Mouse (Mus musculus) ES-E14 (cell line): Measurements from ENCODE around the gene Mrln. TPM values are rescaled to one million over a fixed set of nuclear protein-coding genes. Genes with fewer than 3 reads are reported as not detected.
A peak's percentile ranks its signal among the peaks of the same experiment; 100 is the strongest.

Experiments
- DNase-seq: peaks from one replicate; pipeline ENCODE4 v3.0.0-alpha.2; 2013; ENCODE audit warnings: low read depth, low spot score
- H3K27ac ChIP-seq: 2 replicates; pipeline ENCODE4 v1.5.1; 2012; ENCODE audit warnings: low read depth, mild to moderate bottlenecking, low read length, moderate library complexity, mixed read lengths; ENCODE audit not compliant: poor library complexity, insufficient read depth, severe bottlenecking
- H3K36me3 ChIP-seq: 2 replicates; pipeline ENCODE4 v1.6.1; 2012; ENCODE audit warnings: mild to moderate bottlenecking, low read length, moderate library complexity, mixed read lengths; ENCODE audit not compliant: control insufficient read depth, poor library complexity, insufficient read depth, severe bottlenecking
- H3K4me1 ChIP-seq, 2 experiments: fragments of 150-350 bp in 1 of 2; sonication (generic) in 1 of 2; 2 replicates each; pipeline ENCODE4 v1.6.1; 2012; ENCODE audit warnings: low read length in 2 of 2, mild to moderate bottlenecking in 1 of 2, mixed read lengths in 1 of 2; ENCODE audit not compliant: control insufficient read depth in 2 of 2, insufficient read depth in 2 of 2, poor library complexity in 1 of 2
- H3K4me3 ChIP-seq, 2 experiments: fragments of 150-350 bp in 1 of 2; sonication (generic) in 1 of 2; 2 replicates each; pipeline ENCODE4 v1.5.1; 2012; ENCODE audit warnings: low read length in 2 of 2, low read depth in 1 of 2, mild to moderate bottlenecking in 1 of 2, mixed read lengths in 1 of 2; ENCODE audit not compliant: insufficient read depth in 1 of 2, poor library complexity in 1 of 2, severe bottlenecking in 1 of 2
- H3K9ac ChIP-seq: 2 replicates; pipeline ENCODE4 v1.6.1; 2012; ENCODE audit warnings: low read depth, mild to moderate bottlenecking, low read length, mixed read lengths; ENCODE audit not compliant: poor library complexity, insufficient read depth, severe bottlenecking
- H3K9me3 ChIP-seq: fragments of 150-350 bp; sonication (generic); 2 replicates; pipeline ENCODE4 v1.6.1; 2012; ENCODE audit warnings: low read depth, mild to moderate bottlenecking, low read length; ENCODE audit not compliant: control insufficient read depth, insufficient read depth
- CHD2 ChIP-seq: IDR thresholded peaks from 2 replicates; pipeline ENCODE4 v1.6.1; 2014; ENCODE audit warnings: mild to moderate bottlenecking, low read depth, low read length, inconsistent platforms
- HCFC1 ChIP-seq: IDR thresholded peaks from 2 replicates; pipeline ENCODE4 v1.6.1; 2012; ENCODE audit warnings: low read length, inconsistent platforms, borderline replicate concordance; ENCODE audit not compliant: insufficient read depth
- MAFK ChIP-seq: IDR thresholded peaks from 2 replicates; pipeline ENCODE4 v1.6.1; 2014; ENCODE audit warnings: mild to moderate bottlenecking, low read depth, low read length, inconsistent platforms; ENCODE audit not compliant: insufficient read depth
- ZC3H11A ChIP-seq: IDR thresholded peaks from 2 replicates; pipeline ENCODE4 v1.6.1; 2012; ENCODE audit warnings: low read depth, mild to moderate bottlenecking, inconsistent platforms, low read length, borderline replicate concordance
- ZNF384 ChIP-seq: IDR thresholded peaks from 2 replicates; pipeline ENCODE4 v1.6.1; 2012; ENCODE audit warnings: low read depth, low read length, inconsistent platforms
- in situ Hi-C, 2 experiments: fragments of 600-800 bp; cut with MboI; formaldehyde crosslinking; loops; one replicate each; pipeline ENCODE4 v1.15.1; 2025; ENCODE audit warnings: low sequenced_read_pairs in 2 of 2, inconsistent platforms in 1 of 2; ENCODE audit not compliant: unreplicated experiment in 2 of 2
- total RNA-seq: library from RNA; depleted of rRNA; stranded (reverse); fragments of 300-350 nt; gene quantifications from 2 replicates; pipeline ENCODE4 v1.2.3, GENCODE M21; 2012

The Mrln gene
- total RNA-seq, 1 experiment = not detected

DNA sequence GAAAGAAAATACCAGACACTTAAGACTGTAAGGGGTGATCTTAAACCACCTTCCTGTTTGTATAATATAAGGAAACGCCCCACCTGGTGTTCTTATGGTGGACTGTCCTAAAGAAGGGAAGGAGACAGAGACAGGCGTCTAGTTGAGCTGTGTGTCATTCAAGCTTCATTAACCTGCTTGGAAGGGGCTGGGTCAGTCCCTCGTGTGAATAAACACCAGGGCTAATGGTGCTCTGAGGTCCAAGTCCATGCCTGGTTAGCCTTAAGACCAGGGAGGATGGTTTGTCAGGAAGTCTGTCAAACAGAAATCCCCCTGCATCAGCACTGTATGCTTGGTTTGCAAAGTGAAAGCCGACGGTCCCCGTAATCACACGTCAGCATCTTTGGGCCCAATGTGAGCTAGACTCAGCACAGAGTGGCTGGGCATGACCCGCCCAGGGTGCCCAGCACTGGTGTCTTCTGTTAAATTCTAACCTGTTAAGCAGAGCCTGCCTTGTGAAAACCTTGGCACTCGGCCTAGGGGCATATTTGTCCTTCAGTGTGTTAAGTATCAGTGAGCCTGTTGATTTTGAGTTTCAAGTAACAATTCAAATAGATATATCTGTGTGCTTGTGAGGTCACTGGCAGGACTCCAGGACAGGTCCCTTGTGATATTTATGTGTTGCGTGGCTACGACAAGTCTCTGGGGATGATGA lies 23.0 kb upstream of the Mrln start:
- in situ Hi-C loops = no loop called here
- no peak overlapping the region for H3K4me3 ChIP-seq
- peaks cover 13% of the 10 kb centered on the region; the same call in 1 of the 2 replicates for H3K36me3 ChIP-seq

DNA sequence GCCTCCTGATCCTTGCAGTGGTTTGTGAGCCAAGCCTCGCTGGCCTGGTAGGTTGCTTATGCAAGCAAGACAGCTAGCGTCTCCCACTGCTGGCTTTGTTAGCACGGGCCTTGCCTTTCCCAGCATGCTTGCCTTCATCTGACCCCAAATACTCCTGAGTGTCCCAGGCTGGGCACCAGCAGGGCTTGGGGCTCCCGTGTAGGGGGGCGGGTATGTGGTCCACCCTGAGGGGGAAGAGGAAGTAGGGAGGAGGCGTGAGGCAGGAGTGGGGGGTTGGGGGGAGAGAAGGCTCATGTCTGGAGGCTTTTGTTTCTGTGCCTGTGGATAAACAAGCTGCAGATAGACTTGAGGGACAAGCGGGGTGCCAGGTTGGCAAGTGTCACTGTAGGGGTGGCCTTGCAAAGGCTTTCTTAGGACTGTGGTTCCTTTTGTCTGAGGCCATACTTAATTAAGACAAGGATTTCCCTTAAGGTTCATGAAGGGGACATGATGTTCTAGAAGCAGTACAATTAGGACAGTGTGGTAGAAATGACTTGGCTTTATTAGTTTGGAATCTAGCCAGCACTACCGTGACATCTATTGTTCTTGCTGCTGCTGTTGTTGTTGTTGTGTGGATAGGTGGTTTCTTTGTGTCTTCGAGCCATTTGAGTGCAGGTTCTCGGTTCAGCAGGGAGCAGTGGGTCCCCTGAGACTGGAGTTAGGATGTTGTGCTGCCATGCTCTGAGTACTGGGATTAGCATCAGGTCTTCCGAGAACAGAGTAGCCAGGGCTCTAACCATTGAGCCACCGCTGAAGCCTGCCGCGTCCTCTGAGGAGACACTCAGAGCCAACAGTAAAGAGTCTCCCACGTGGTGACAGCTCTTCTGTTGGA lies 21.0 kb upstream of the Mrln start:
- Histone ChIP-seq H3K27ac (no peak overlapping the region), H3K4me3 (no peak overlapping the region), H3K9ac (no peak overlapping the region), H3K9me3 (no peaks in the 10 kb centered on the region), H3K36me3 (peaks cover 23% of the 10 kb centered on the region), H3K4me1 (0 out of 4 replicates have a peak, but pooled peaks cover 0 to 2% of the 10 kb centered on the region in 2 experiments)
- in situ Hi-C loops = no loop called here
- DNase-seq = no peak
- TF ChIP-seq CHD2 = no peak
- TF ChIP-seq ZNF384 = no peak
- TF ChIP-seq HCFC1 = no peak
- no peak for TF ChIP-seq MAFK
- TF ChIP-seq ZC3H11A = no peak

More for the DNA sequence above, 23.0 kb upstream of the Mrln start:
- Histone ChIP-seq H3K9me3 (no peaks in the 10 kb centered on the region), H3K4me1 (no peaks in the 10 kb centered on the region), H3K27ac (no peak overlapping the region), H3K9ac (no peak overlapping the region)
- no peak for DNase-seq
- TF ChIP-seq MAFK (no peak), ZC3H11A (no peak), HCFC1 (no peak), CHD2 (no peak), ZNF384 (no peak)

DNA sequence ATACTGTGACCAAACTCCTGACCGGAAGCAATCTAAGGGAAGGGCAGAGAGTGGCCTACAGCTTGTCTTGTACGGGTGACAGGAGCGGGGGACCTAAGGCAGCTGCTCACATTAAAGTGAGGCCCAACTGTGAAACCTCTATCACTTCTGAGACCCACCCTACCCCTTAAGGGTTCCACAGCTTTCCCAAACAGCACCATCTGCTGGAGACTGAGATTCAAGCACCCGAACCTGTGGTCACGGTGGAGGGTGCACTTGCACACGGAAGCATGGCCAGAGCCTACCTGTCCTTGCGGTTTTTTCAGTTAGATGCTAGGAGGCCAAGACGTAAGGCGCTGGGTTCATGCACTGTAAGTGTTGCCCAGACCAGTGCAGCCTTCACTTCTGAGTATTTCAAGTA lies 18.3 kb upstream of the Mrln start:
- H3K27ac ChIP-seq = no peak overlapping the region
- TF ChIP-seq HCFC1 (no peak), MAFK (no peak), ZNF384 (no peak), ZC3H11A (no peak), CHD2 (no peak)
- in situ Hi-C loops = no loop called here
- no peak overlapping the region for H3K9ac ChIP-seq
- H3K4me3 ChIP-seq = no peak overlapping the region
- peak; percentile 53 for DNase-seq
- H3K4me1 ChIP-seq = peaks cover 0 to 9% of the 10 kb centered on the region in 2 experiments; a peak in 2 of 4 replicates
- H3K36me3 ChIP-seq = peaks cover 27% of the 10 kb centered on the region
- H3K9me3 ChIP-seq = no peaks in the 10 kb centered on the region

DNA sequence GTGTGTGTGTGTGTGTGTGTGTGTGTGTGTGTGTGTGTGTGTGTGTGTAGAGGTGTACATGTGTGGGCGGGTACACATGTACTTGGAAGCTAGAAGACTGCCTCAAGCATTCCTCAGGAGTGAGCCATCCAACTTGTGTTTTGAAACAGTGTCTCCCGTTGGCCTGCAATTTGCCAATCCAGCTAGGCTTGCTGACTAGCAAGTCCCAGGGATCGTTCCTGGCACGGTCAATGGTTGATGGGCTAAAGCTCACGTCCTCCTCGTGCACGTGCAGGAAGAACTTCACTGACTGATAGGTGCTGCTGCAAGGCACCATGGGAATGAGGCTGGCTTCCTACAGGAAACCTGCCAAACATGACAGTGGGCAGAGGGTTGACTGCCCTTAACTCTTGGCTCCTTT lies 17.9 kb upstream of the Mrln start:
- Histone ChIP-seq H3K9ac (no peak overlapping the region), H3K4me1 (peaks cover 0 to 9% of the 10 kb centered on the region in 2 experiments; a peak in 2 of 4 replicates), H3K27ac (no peak overlapping the region), H3K9me3 (no peaks in the 10 kb centered on the region), H3K4me3 (no peak overlapping the region), H3K36me3 (peaks cover 32% of the 10 kb centered on the region)
- TF ChIP-seq HCFC1 = no peak
- no peak for TF ChIP-seq MAFK
- no peak for TF ChIP-seq ZNF384
- no peak for TF ChIP-seq ZC3H11A
- TF ChIP-seq CHD2 = no peak
- DNase-seq = no peak
- in situ Hi-C loops = no loop called here
